Mouse (Mus musculus): ENCODE data around the gene Zfp710. TPM values are rescaled to one million over a fixed set of nuclear protein-coding genes. Genes with fewer than 3 reads are reported as not detected.

The Zfp710 gene
- polyA plus RNA-seq, 1 experiment from 2014 or later: 18.9 TPM

DNA sequence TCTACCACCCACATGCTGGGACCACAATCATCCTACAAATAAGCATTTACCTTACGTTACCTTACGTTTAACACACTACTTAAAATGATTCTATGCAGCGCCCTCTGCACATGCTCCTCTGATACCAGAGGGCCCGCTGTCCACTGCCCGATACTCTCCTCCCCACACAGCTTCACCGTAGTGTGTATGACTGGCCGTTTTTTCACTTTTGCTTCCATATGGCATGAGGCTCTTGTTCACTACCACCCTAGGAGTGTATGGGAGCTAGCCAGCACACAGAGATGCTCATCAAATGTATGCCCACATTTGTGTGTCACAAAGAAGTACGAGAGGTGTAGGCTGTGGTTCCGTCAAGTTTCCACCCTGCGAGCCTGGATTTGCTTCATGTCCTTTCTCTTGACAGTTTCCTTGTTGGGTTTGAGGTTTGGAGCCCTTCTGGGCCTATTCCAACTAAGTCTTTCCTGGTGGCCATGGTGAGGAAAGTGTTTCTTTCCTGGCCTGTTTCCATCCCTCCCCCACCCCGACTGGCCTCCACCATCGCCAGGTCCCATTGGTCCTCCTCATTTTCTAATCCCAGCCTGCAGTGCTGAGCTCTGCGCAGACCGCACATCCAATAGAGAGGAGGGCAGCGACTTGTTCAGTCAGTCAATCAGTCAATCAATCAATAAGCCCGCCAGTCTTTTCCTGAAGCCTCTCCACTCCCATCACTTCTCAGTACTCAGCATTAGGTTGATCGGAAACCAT, 37.6 kb downstream of the Zfp710 start:
- H3K4me3 ChIP-seq: no peak overlapping the region
- no peak overlapping the region for H3K27ac ChIP-seq
- no peak overlapping the region for H3K4me2 ChIP-seq
- H3K27me3 ChIP-seq: no peaks in the 10 kb centered on the region
- H3K9me3 ChIP-seq: no peaks in the 10 kb centered on the region
- 90% methylated on average over 17 of the region's 17 CpGs for WGBS
- no peak overlapping the region for H3K9ac ChIP-seq
- ATAC-seq (ENCODE audit: insufficient number of reproducible peaks, low FRiP score, low TSS enrichment, low read depth): no peak
- no peaks in the 10 kb centered on the region for H3K36me3 ChIP-seq
- peaks cover 28% of the 10 kb centered on the region for H3K4me1 ChIP-seq

DNA sequence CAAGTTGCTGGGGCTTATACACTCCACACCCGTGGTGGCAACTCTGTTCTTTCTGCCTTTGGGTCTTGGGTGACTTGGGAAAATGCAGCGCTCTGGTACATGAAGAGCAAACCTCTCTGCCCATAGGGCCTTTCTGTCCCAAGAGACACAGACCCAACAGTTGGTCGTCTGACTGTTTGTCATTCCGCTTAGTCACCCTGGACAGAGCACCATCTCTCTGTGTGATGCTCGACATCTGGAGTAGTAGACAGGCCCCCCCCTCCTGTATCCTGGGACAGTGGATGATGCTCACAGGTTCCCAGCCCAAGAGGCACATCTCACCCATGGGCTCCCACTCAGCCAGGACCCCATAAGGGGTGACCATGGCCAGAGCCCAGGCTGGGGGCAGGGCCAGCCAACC, 38.6 kb downstream of the Zfp710 start:
- Histone ChIP-seq H3K4me3 (no peak overlapping the region), H3K27me3 (no peaks in the 10 kb centered on the region), H3K27ac (no peak overlapping the region), H3K9ac (no peak overlapping the region), H3K4me2 (no peak overlapping the region), H3K36me3 (no peaks in the 10 kb centered on the region), H3K4me1 (peaks cover 22% of the 10 kb centered on the region), H3K9me3 (no peaks in the 10 kb centered on the region)
- 67% methylated on average over 5 of the region's 5 CpGs for WGBS
- ATAC-seq (ENCODE audit: insufficient number of reproducible peaks, low FRiP score, low TSS enrichment, low read depth): no peak

DNA sequence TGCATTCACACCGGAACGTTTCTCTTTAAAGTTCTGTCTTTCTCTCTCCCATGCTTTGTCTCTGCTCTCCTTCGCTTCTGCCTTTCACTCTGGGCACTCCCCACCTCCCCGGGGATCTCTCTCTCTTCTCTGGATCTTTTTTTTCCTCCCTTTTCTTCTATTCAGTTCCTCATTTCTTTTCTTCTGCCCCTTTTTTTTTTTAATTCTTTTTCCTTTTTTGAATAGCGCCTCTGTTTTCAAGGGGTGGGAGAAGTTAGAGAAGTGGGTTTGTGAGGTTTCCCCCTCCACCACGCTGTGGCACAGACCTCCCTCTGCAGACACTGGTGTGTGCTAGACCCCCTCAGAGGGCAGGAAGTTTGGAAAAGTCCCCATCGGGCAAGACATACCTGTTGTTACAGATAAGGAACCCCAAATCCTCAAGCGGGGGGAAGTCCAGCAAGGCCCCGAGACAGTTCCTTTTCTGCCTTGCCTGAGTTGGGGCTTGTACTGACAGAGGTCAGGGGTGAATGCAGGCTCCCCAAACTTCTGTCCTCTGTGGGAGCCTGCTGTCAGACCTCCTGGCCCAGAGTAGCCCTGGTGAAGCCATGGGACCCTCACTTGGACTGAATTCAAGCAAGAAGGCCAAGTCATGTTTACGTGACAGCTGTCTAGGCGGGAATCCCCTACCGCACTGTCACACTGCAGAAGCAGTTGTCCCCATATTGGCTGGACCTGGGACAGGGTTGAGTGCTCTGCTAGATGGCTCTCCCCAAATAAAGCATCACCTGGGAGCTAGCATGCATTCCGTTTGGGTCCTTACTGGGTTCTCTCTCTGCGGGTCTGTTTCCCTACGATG, 39.5 kb downstream of the Zfp710 start:
- no peaks in the 10 kb centered on the region for H3K27me3 ChIP-seq
- no peak overlapping the region for H3K4me2 ChIP-seq
- no peak overlapping the region for H3K9ac ChIP-seq
- WGBS: 76% methylated on average over 15 of the region's 15 CpGs
- no peaks in the 10 kb centered on the region for H3K9me3 ChIP-seq
- ATAC-seq (ENCODE audit: insufficient number of reproducible peaks, low FRiP score, low TSS enrichment, low read depth): no peak
- H3K4me1 ChIP-seq: peaks cover 20% of the 10 kb centered on the region
- H3K4me3 ChIP-seq: no peak overlapping the region
- H3K36me3 ChIP-seq: no peaks in the 10 kb centered on the region
- no peak overlapping the region for H3K27ac ChIP-seq

DNA sequence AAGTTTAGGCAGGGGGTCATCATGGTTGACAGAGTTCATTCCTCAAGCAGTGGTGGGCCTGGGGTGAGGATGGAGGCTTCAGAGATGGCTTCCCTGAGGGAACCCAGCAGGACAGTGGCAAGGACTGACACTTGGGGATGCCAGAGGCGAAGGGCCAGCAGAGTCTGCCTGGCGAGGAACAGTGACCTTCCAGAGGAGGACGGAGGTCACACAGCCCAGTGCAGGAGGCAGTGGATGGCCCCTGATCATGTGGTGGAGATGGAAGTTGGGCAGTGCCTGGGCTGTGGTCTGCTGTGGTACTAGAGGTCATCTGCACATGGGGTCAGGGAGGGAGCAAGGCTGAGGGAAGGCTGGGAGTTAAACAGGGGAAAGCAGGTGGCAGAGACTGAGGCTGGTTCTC, 40.6 kb downstream of the Zfp710 start:
- ATAC-seq (ENCODE audit: insufficient number of reproducible peaks, low FRiP score, low TSS enrichment, low read depth): no peak
- Histone ChIP-seq H3K27me3 (no peaks in the 10 kb centered on the region), H3K9me3 (no peaks in the 10 kb centered on the region), H3K36me3 (no peaks in the 10 kb centered on the region), H3K9ac (no peak overlapping the region), H3K4me3 (no peak overlapping the region), H3K27ac (no peak overlapping the region), H3K4me2 (no peak overlapping the region), H3K4me1 (peaks cover 27% of the 10 kb centered on the region)
- WGBS: 96% methylated on average over 3 of the region's 3 CpGs

DNA sequence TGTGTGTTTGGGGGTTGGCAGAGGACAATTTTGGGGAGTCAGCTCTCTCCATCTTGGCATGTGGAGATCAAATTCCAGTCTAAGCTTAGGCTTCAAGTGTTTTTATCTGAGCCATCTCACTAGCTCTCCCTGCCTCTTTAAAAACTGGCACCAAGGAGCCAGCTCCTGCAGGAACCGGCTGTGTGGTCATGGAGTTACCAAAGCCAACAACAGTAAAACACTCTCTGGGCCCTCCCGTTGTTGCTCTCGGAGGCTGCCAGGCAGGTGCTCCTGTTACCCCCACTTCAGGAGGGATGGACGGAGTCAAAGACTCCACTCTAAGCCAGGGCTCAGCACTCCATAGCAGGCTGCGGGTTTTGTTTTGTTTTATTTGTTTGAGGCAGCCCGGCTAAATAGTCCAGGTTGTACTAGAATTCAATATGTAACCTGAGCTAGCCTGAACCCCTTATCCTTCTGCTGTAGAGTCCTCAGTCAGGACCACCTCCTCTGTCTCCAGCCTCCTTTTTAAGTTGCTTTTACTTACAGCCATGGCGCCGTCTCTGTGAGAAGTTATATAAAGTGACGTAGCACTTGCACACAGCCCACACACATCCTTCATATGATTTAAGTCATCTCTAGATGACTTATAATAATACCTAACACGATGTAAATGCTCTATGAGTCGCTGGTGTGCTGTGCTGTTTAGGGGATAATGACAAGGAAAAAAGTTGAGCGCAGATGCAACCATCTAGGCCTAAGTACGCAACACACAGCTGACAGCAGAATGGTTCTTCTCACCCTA, 42.3 kb downstream of the Zfp710 start:
- no peak overlapping the region for H3K4me2 ChIP-seq
- 60% methylated on average over 13 of the region's 13 CpGs for WGBS
- no peaks in the 10 kb centered on the region for H3K9me3 ChIP-seq
- H3K4me1 ChIP-seq: peaks cover 29% of the 10 kb centered on the region
- no peak overlapping the region for H3K27ac ChIP-seq
- H3K27me3 ChIP-seq: no peaks in the 10 kb centered on the region
- ATAC-seq (ENCODE audit: insufficient number of reproducible peaks, low FRiP score, low TSS enrichment, low read depth): no peak
- H3K36me3 ChIP-seq: no peaks in the 10 kb centered on the region
- H3K9ac ChIP-seq: no peak overlapping the region
- no peak overlapping the region for H3K4me3 ChIP-seq

DNA sequence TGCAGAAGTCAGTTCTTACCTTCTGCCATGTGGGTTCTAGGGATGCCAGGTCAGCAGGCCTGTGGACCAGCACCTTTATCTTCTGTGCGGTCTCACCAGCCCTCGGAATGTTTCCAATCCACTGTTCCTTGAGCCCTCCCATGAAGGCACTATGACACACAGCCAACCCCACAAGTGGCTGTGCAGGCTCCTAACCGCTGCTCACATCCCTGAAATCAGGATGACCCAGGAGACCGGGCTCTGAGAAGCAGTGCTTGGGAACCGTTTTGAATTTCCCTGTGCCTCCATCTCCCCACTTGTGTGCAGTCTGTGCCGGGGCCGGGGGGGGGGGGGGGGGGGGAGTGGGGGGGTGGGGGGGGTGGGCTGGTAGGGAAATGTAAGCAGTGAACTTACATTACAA, 43.7 kb downstream of the Zfp710 start:
- Histone ChIP-seq H3K36me3 (no peaks in the 10 kb centered on the region), H3K27ac (no peak overlapping the region), H3K9ac (no peak overlapping the region), H3K27me3 (no peaks in the 10 kb centered on the region), H3K4me2 (no peak overlapping the region), H3K9me3 (no peaks in the 10 kb centered on the region), H3K4me1 (peaks cover 32% of the 10 kb centered on the region), H3K4me3 (no peak overlapping the region)
- ATAC-seq (ENCODE audit: insufficient number of reproducible peaks, low FRiP score, low TSS enrichment, low read depth): no peak
- WGBS: 76% methylated on average over 4 of the region's 7 CpGs

DNA sequence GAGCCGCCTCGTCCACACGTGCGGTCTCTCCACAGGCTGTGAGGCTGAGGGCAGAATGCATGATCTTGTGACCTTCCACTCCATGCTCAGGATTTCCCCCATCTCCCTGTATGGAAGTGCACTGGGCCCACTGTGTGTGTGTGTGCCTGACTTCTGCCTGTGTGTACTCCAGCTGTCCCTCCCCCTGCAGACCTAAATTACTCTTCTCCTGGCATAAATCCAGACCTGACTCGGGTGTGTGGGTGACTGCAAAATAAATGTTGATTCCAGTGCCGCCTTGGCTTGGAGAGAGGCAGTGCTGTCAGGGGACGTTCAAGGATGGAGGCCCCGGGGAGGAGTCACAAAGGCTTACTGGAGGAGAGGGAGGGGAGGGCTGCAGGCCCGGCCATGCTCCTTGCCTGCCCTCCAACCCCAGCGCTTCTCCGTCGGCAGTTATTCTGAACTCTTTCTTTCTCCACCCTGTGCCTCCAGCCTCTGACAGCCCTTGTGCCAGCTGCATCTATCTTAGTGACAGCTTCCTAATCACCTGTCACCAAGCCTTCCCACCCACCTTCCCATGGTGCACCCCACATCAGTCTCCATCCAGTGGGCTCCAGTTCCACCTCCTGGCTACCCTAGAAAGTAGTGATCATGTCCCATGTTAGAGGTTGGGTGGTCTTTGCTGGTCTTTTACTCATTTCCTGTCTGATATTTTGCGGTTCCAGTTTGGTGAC, 45.2 kb downstream of the Zfp710 start:
- peaks cover 44% of the 10 kb centered on the region for H3K4me1 ChIP-seq
- no peak overlapping the region for H3K9ac ChIP-seq
- WGBS: 17% methylated on average over 13 of the region's 13 CpGs
- peak overlapping the region; percentile 65 for H3K27ac ChIP-seq
- H3K9me3 ChIP-seq: no peaks in the 10 kb centered on the region
- no peak overlapping the region for H3K4me3 ChIP-seq
- H3K27me3 ChIP-seq: no peaks in the 10 kb centered on the region
- no peaks in the 10 kb centered on the region for H3K36me3 ChIP-seq
- no peak for ATAC-seq (ENCODE audit: insufficient number of reproducible peaks, low FRiP score, low TSS enrichment, low read depth)
- no peak overlapping the region for H3K4me2 ChIP-seq

DNA sequence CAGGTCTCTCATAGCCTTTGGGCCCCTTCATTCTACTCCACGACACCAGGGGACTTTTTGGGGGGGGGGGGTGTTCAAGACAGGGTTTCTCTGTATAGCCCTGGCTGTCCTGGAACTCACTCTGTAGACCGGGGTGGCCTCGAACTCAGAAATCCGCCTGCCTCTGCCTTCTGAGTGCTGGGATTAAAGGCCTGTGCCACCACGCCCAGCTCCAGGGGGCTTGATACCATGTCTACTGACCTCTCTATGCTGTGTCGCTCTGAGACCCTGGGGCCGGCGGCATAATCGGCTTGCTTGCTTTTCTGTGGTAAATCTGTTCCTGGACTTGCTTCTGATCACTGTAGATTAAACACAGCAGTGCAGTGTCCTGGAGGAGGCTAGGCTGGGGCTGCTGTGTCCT, 46.6 kb downstream of the Zfp710 start:
- 91% methylated on average over 9 of the region's 9 CpGs for WGBS
- Histone ChIP-seq H3K27ac (no peak overlapping the region), H3K9ac (no peak overlapping the region), H3K36me3 (no peaks in the 10 kb centered on the region), H3K27me3 (no peaks in the 10 kb centered on the region), H3K4me2 (no peak overlapping the region), H3K4me1 (peaks cover 57% of the 10 kb centered on the region), H3K4me3 (no peak overlapping the region), H3K9me3 (no peaks in the 10 kb centered on the region)
- no peak for ATAC-seq (ENCODE audit: insufficient number of reproducible peaks, low FRiP score, low TSS enrichment, low read depth)

DNA sequence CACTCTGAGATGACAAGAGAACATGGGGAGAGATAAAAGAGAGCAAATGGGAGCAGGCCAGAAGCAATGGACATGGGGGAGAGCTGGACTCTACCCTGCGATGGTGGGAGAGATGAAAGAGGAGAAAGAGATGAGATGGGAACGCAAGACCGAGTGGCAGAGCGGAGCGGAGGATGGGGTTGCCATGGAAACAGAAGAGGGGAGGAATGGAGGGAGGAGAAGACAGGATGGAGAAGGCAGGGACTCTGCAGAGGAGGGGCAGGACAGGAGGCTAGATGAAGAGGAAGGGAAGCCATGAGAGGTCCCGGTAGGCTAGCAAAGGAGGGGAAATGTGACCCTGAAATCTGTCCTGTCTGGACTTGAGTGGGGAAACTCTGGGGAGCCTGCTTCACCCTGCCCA, 47.7 kb downstream of the Zfp710 start:
- Histone ChIP-seq H3K4me2 (no peak overlapping the region), H3K27me3 (no peaks in the 10 kb centered on the region), H3K9ac (no peak overlapping the region), H3K4me1 (peaks cover 63% of the 10 kb centered on the region), H3K9me3 (no peaks in the 10 kb centered on the region), H3K27ac (no peak overlapping the region), H3K36me3 (no peaks in the 10 kb centered on the region), H3K4me3 (no peak overlapping the region)
- 65% methylated on average over 6 of the region's 6 CpGs for WGBS
- no peak for ATAC-seq (ENCODE audit: insufficient number of reproducible peaks, low FRiP score, low TSS enrichment, low read depth)

DNA sequence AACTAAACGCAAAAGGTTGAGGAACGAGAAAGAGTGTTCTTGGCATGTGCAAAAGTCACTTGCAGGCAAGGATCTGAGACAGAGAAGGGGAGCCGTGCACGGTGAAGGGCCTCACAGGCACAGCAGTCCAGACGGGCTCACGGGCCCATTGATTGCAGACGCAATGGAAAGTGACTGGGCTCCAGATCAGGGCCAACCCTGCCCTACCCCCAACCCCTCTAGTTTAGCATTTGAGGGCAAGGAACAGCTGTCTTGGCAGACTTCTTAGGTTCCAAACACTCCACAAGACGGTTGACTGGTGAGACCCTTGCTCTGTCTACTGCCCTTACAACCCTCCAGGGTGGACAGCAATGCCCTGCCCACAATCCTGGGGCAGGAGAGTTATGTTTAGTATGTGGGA, 48.9 kb downstream of the Zfp710 start:
- no peaks in the 10 kb centered on the region for H3K9me3 ChIP-seq
- 59% methylated on average over 8 of the region's 8 CpGs for WGBS
- no peaks in the 10 kb centered on the region for H3K36me3 ChIP-seq
- no peak for ATAC-seq (ENCODE audit: insufficient number of reproducible peaks, low FRiP score, low TSS enrichment, low read depth)
- no peak overlapping the region for H3K27ac ChIP-seq
- no peaks in the 10 kb centered on the region for H3K27me3 ChIP-seq
- peaks cover 65% of the 10 kb centered on the region for H3K4me1 ChIP-seq
- no peak overlapping the region for H3K9ac ChIP-seq
- no peak overlapping the region for H3K4me3 ChIP-seq
- no peak overlapping the region for H3K4me2 ChIP-seq

DNA sequence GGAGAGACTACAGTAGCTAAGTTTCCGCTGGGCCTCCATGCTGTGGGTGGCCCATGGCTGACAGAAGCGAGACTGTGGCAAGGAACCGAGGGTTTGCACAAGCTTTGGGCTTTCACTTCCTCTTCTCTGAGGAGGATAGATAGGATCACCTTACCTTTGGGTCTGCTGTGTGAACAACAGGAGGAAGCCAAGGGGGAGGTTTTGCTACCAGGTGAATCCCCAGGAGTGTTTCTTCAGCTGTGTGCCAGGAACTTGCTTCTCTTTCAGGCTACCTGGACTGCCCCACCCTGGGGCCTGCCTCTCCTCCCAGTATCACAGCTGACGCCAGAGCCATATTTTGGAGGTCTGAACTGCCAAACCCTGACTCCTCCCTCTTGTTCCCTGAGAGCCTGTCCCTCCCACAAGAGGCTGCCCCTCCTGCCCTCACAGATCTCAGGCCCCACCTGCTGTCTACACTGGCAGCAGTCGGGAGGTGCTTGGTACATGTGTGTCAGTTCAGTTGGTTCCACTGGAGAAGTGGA, 50.4 kb downstream of the Zfp710 start:
- no peaks in the 10 kb centered on the region for H3K36me3 ChIP-seq
- H3K9ac ChIP-seq: no peak overlapping the region
- no peaks in the 10 kb centered on the region for H3K27me3 ChIP-seq
- no peaks in the 10 kb centered on the region for H3K9me3 ChIP-seq
- 31% methylated on average over 5 of the region's 5 CpGs for WGBS
- peak overlapping the region; percentile 47; the same call in 1 of the 2 replicates for H3K27ac ChIP-seq
- H3K4me1 ChIP-seq: peaks cover 59% of the 10 kb centered on the region
- no peak overlapping the region for H3K4me2 ChIP-seq
- no peak overlapping the region for H3K4me3 ChIP-seq
- peak; percentile 42; the same call in 1 of the 2 replicates for ATAC-seq (ENCODE audit: insufficient number of reproducible peaks, low FRiP score, low TSS enrichment, low read depth)
